Mouse (Mus musculus) neutrophil, adult 5-6 weeks (primary cell): ENCODE measurements around the gene Bad. TPM values are rescaled to one million over a fixed set of nuclear protein-coding genes. Genes with fewer than 3 reads are reported as not detected.

Experiments used
- ATAC-seq: fragments of 151-379, 151-347 bp; 2 replicates; pipeline ENCODE4 v1.8.0; 2017; ENCODE audit warnings: mild to moderate bottlenecking, moderate TSS enrichment; ENCODE audit not compliant: insufficient number of reproducible peaks, poor library complexity, low FRiP score, severe bottlenecking; ENCODE audit errors: extremely low read depth
- total RNA-seq: library from RNA; stranded (forward); fragments of 200-1000 nt; gene quantifications from 2 replicates; pipeline ENCODE4 v1.2.3, GENCODE M21; 2017

The Bad gene
- total RNA-seq, 1 experiment from 2014 or later, result 35.0 TPM

DNA sequence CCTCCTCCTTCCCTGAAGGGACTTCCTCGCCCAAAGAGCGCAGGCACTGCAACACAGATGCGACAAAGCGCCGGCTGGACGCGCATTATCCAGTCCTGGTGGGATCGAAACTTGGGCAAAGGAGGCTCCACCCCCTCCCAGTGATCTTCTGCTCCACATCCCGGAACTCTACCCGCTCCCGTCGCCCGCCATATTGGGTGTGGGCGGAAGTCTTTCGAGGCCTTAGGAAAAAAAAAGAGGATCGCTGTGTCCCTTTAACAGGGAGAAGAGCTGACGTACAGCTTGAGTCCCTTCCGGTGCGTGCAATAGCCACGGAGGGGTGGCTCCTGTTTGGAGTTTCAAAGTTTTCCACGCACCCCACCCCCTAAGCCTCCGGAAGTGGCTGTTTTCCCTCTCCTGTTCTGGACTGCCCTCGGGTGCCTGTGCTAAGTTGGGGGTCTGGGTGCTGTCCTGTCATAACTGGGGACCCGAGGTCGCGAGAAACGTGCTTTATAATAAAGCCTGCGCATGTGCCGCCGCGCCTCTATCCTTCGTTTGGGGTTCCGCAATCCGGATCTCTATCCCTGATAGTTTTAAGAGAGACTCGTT is 9.8 kb downstream of the Bad start:
- ATAC-seq, result peak; percentile 21; the same call in 1 of the 2 replicates

DNA sequence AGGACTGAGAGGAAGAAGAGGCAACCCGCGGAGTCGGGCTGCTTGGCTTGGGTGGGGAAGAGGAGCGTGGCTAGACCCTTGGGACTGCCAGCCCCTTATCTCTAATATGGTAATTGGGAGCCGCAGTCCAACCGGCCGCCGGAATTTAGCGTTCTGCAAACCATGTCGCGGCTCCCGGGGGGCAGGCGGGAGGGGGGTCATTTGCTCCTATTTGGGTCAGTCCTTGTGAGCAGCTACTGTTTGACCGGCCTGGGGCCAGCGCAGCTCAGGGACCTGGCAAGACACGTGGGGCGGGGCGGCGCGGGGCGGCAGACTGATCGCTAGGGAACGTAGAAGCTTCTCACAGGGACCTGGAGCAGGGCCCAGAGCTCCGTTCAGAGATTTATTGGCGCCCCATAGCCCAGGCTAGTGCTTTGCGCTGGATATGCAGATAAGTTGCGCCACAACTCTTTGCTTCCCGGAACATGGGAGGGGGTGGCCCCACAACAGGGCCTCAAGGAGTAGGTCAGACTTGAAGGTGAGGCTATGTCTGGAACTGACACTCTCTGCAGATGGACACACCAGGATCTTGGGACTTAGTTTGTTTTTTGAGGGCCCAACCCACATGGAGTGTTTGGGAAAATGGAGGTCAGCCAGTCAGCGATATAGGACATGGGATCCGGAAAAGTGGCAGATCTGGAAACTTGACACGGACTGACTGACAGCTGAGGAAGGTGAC is 10.5 kb downstream of the Bad start:
- no peak for ATAC-seq

GRCm38 (mm10) chr19:6952712-6953037 is 11.0 kb downstream of the Bad start:
- ATAC-seq, result no peak

DNA sequence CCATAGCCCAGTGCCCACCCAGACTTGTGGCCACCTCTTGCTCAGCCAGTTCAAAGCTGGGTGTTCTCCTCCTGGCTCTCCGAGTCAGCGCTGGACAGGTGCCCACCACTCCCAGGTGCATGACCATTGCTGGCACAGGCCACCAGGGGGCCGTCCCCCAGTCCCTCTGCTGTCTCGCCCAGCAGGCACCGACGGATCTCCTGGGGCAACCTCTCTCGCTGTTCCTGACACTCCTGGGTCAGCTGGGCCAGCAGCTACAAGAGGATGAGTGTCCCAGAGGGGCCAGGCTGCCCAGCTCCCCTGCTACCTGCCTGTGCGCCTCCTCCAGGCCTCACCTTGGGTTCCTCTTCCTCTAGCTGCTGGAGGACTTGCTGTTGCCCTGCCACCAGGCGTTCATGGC is 12.4 kb downstream of the Bad start:
- ATAC-seq, result no peak

DNA sequence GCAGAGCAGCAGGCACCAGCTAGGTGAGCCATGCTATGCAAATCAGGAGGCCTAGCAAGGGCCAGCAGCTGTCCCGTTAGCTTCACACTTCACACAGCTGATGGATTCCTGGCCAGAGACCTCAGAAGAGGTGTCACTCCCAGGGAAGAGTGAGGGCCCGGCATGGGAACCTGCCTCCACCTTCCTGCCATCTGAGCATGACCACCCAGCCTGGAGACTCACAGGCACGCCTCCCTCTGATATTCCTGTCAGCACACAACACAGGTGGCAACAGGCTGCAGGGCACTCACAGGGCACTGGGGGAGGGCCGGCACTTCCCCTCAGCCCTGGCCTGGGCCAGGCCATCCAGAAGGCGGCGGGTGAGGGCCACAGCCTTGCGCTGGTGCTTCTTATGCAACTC is 13.8 kb downstream of the Bad start:
- no peak for ATAC-seq

- no peak for ATAC-seq
Observed at GRCm38 (mm10) chr19:6956461-6956860, 14.8 kb downstream of the Bad start.

DNA sequence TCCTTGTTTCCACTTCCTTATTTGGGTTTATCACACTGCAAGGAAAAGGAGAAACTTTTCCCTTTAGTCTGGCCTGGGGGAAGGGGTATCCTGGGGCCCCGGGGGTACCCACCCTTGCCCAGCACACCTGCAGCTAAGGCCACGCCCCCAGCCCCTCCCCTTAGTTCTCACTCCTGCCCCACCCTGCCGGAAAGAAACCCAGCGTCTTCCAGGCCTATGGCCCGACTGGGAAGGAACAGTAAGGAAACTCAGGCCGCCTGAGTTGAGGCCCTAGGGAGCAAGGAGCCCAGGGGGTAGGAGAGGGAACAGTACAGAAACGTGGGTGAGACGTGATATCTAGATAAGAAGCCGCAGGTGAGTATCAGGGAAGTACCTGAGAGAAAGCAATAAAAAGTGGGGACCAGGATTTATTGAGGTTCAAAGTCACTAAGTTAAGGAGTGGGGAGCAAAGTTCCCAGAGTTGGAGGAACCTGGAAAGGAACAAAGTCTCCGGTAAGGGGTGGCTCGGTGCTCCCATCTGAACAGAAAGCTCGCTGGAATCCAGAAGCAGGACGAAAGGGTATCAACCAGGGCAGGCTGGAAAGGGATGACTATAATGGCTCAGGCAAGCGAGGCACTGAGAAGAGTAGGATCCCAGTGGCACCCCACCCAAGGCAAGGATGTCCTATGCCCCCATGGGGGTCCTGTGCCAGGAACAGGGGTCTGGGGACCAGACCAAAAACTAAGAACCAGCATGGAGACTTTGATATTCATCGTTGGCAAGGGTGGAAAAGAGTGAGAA is 27.0 kb downstream of the Bad start:
- no peak for ATAC-seq

DNA sequence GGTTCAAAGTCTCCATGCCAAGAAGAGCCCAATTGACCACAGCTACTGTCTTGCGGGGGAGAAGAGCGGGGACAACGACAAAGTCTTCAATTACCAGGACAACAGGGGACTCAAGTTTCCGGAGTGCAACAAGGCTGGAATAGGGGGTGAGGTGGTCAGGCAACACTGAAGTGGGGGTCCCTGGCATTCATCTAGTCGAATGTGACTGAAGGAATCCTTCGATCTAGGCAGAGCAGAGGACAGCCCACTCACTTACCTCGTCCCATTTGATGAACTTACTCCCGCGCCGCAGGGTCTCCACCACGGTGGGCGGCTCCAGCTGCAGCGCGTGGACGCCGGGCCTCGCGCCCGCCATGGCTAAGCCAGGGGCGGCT is 27.6 kb downstream of the Bad start:
- ATAC-seq, result no peak

- peak; percentile 21; the same call in 1 of the 2 replicates for ATAC-seq
Observed at GRCm38 (mm10) chr19:6969665-6970381, 28.2 kb downstream of the Bad start.

GRCm38 (mm10) chr19:6970460-6971085 is 28.9 kb downstream of the Bad start:
- ATAC-seq, result no peak

- no peak for ATAC-seq
Observed at GRCm38 (mm10) chr19:6971644-6972043, 30.0 kb downstream of the Bad start.

- ATAC-seq, result no peak
Observed at GRCm38 (mm10) chr19:6972247-6972917, 30.7 kb downstream of the Bad start.

DNA sequence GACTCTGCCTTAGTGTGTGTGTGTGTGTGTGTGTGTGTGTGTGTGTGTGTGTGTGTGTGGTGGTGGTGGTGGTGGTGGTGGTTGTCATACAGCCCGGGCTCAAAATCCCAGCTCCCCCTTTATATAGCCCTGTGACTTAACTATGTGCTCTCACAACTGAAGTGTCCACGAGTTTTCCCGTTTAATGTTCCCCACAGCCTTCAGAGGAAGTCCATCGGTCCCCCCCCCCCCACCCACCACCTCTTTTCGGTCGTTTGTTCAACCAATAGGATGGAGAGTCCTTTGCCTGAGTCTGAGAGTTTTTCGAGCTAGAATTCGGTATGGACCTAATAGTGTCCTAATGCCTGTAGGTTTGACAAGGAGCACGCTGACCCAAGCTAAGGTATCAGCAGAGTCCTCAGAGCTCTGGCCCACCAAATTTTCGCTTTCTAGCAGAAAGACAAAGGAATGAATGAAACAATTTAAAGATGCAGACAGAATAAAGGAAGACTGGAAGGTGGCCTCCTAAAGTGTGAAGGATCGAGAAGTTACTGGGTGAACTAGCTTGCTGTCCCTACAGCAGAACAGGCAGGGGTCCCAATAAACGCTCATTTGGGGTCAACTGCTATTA is 32.0 kb downstream of the Bad start:
- no peak for ATAC-seq

DNA sequence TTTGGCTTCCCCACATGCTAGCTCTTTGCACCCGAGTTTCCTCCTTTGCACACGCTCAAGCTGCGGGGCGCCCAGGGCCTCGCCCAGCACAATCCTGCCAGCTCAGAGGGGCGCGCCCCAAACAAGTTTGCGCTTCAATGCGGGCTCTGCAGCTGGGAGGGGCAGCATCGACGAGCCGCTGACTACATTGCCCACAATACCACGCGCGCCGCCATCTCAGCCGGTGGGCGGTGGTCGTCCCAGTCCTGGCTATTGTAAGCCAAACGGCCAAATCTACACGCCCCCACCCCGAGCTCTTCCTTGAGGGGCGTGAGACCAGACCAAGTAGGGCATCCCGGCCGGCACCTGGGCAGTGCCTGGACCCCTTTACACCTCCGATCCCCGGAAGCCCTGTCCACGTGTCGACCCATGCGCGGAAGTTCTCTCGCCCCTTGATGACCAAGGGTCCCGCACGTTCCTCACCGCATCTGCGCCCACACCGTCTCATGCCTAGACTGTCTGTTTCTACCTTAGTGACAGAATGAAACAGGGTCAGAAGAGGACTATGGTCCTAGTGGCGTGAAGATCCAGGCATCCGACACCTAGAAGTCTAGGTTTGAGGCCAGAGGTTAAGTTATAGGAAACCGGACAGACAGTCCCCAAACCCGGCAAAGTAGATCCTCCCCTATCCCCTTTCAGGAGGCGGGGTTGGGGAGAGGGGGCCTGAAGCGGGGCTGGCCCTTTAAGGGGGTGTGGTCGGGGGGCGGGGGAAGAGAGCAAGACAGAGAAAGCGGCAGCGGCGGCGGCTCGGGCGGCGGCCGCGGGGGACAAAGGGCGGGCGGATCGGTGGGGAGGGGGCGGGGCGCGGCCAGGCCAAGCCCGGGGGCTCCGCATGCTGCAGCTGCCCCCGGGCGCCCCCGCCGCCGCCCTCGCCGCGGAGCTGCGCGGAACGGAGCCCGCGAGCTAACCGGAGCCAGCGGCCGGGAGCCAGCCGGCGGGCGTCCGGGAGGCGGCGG is 32.8 kb downstream of the Bad start, which contains the start of gene Ppp1r14b:
Gene Ppp1r14b (plus strand): TSS at position 758 of the 995 bp plus-strand sequence.
- peak; percentile 60 for ATAC-seq

- ATAC-seq, result no peak
Observed at GRCm38 (mm10) chr19:6975537-6976521, 34.2 kb downstream of the Bad start, which contains the start of gene Plcb3. Plcb3 (minus strand) TSS chr19:6976470.
